Mouse (Mus musculus): ENCODE measurements around the gene Zbtb7a. TPM values are rescaled to one million over a fixed set of nuclear protein-coding genes. Genes with fewer than 3 reads are reported as not detected.

The Zbtb7a gene
- polyA plus RNA-seq, 1 experiment from 2014 or later = 7.9 TPM

GRCm38 (mm10) chr10:81137252-81138130, 2.5 kb downstream of the Zbtb7a start:
- Histone ChIP-seq H3K36me3 (ENCODE audit: control insufficient read depth, insufficient read depth, low read length) (no peaks in the 10 kb centered on the region), H3K4me2 (replicated peaks; ENCODE audit: low read depth, low read length) (peak overlapping the region; percentile 91), H3K27me3 (ENCODE audit: control insufficient read depth, insufficient read depth, low read length) (peaks cover 28% of the 10 kb centered on the region), H3K9ac (ENCODE audit: low read depth, low read length) (peak overlapping the region; percentile 84), H3K27ac (ENCODE audit: low read depth, low read length) (peak overlapping the region; percentile 90), H3K9me3 (ENCODE audit: control insufficient read depth, low read length) (no peaks in the 10 kb centered on the region), H3K4me3 (ENCODE audit: low read depth, low read length) (peak overlapping the region; percentile 61), H3K4me1 (replicated peaks; ENCODE audit: control insufficient read depth, insufficient read depth, low read length) (peaks cover 20% of the 10 kb centered on the region)
- DNase-seq (ENCODE audit: low spot score) (peak; percentile 98), ATAC-seq (ENCODE audit: low FRiP score) (peak; percentile 89)
- under 1% methylated on average over 64 of the region's 89 CpGs for WGBS

GRCm38 (mm10) chr10:81138131-81138782, 3.2 kb downstream of the Zbtb7a start:
- Histone ChIP-seq H3K27me3 (ENCODE audit: control insufficient read depth, insufficient read depth, low read length) (peaks cover 23% of the 10 kb centered on the region), H3K9me3 (ENCODE audit: control insufficient read depth, low read length) (no peaks in the 10 kb centered on the region), H3K4me2 (replicated peaks; ENCODE audit: low read depth, low read length) (peak overlapping the region; percentile 91), H3K4me3 (ENCODE audit: low read depth, low read length) (peak overlapping the region; percentile 61), H3K36me3 (ENCODE audit: control insufficient read depth, insufficient read depth, low read length) (no peaks in the 10 kb centered on the region), H3K4me1 (replicated peaks; ENCODE audit: control insufficient read depth, insufficient read depth, low read length) (peaks cover 20% of the 10 kb centered on the region), H3K27ac (ENCODE audit: low read depth, low read length) (peak overlapping the region; percentile 66), H3K9ac (ENCODE audit: low read depth, low read length) (peak overlapping the region; percentile 84)
- WGBS = 2% methylated on average over 24 of the region's 24 CpGs
- peak; percentile 50 for DNase-seq (ENCODE audit: low spot score)
- ATAC-seq (ENCODE audit: low FRiP score) = 0 out of 2 replicates have a peak, but pooled peaks have one; percentile 1

DNA sequence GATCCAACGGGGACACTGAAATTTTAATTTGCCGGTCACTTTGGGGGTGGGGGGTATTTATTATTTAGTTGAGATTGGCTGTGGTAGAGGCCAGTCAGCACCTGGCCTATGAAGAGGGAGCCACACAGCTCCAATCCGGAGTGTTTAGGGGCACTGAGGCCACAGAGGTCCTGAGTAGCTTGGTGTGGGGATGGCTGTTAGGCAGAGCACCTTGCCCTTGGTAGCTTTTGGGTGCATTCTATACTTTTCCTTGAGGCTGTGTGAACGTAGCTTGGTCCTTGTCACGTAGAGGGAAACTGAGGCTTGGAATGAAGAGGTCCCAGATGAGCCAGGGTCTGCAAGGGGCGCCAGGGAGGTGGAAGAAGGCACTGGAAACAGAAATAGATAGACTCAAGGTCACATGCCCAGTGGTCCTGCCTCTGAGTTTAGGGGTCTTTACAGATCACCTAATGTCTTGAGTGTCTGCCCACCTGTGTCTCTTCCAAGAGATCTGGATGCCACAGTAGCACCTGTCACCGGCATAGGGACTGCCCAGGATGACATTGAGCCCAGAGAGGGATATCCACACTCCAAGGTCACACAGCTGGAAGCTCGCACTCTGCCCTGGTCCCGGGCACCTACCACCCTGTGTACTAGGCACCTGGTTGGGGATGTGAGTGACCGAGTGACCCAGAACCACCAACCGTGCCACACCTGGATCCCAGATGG, 4.0 kb downstream of the Zbtb7a start:
- DNase-seq (ENCODE audit: low spot score) (no peak), ATAC-seq (ENCODE audit: low FRiP score) (no peak)
- Histone ChIP-seq H3K4me3 (ENCODE audit: low read depth, low read length) (peak overlapping the region; percentile 61), H3K4me2 (replicated peaks; ENCODE audit: low read depth, low read length) (peak overlapping the region; percentile 91), H3K27ac (ENCODE audit: low read depth, low read length) (peak overlapping the region; percentile 66), H3K9ac (ENCODE audit: low read depth, low read length) (peak overlapping the region; percentile 84), H3K36me3 (ENCODE audit: control insufficient read depth, insufficient read depth, low read length) (peaks cover 2% of the 10 kb centered on the region; the same call in 1 of the 2 replicates), H3K27me3 (ENCODE audit: control insufficient read depth, insufficient read depth, low read length) (peaks cover 20% of the 10 kb centered on the region), H3K4me1 (replicated peaks; ENCODE audit: control insufficient read depth, insufficient read depth, low read length) (peaks cover 20% of the 10 kb centered on the region), H3K9me3 (ENCODE audit: control insufficient read depth, low read length) (no peaks in the 10 kb centered on the region)
- WGBS = 61% methylated on average over 11 of the region's 11 CpGs

- H3K4me1 ChIP-seq (replicated peaks; ENCODE audit: control insufficient read depth, insufficient read depth, low read length) = peaks cover 20% of the 10 kb centered on the region
- no peak for ATAC-seq (ENCODE audit: low FRiP score)
- no peaks in the 10 kb centered on the region for H3K9me3 ChIP-seq (ENCODE audit: control insufficient read depth, low read length)
- H3K36me3 ChIP-seq (ENCODE audit: control insufficient read depth, insufficient read depth, low read length) = peaks cover 6% of the 10 kb centered on the region
- no peak for DNase-seq (ENCODE audit: low spot score)
- no peak overlapping the region for H3K27ac ChIP-seq (ENCODE audit: low read depth, low read length)
- H3K4me3 ChIP-seq (ENCODE audit: low read depth, low read length) = 0 out of 2 replicates have a peak overlapping the region, but pooled peaks have one; percentile 61
- H3K27me3 ChIP-seq (ENCODE audit: control insufficient read depth, insufficient read depth, low read length) = peaks cover 15% of the 10 kb centered on the region
- H3K4me2 ChIP-seq (replicated peaks; ENCODE audit: low read depth, low read length) = peak overlapping the region; percentile 91; the same call in 1 of the 2 replicates
- WGBS = 78% methylated on average over 4 of the region's 4 CpGs
- H3K9ac ChIP-seq (ENCODE audit: low read depth, low read length) = peak overlapping the region; percentile 34; the same call in 1 of the 2 replicates
Observed at GRCm38 (mm10) chr10:81139529-81139846, 4.5 kb downstream of the Zbtb7a start.

GRCm38 (mm10) chr10:81140005-81140404, 5.0 kb downstream of the Zbtb7a start:
- no peak for DNase-seq (ENCODE audit: low spot score)
- no peak overlapping the region for H3K27ac ChIP-seq (ENCODE audit: low read depth, low read length)
- H3K4me3 ChIP-seq (ENCODE audit: low read depth, low read length) = no peak overlapping the region; the same call in 1 of the 2 replicates
- peaks cover 10% of the 10 kb centered on the region for H3K27me3 ChIP-seq (ENCODE audit: control insufficient read depth, insufficient read depth, low read length)
- no peak for ATAC-seq (ENCODE audit: low FRiP score)
- 0 out of 2 replicates have a peak overlapping the region, but pooled peaks have one; percentile 7 for H3K9ac ChIP-seq (ENCODE audit: low read depth, low read length)
- H3K9me3 ChIP-seq (ENCODE audit: control insufficient read depth, low read length) = no peaks in the 10 kb centered on the region
- H3K4me1 ChIP-seq (replicated peaks; ENCODE audit: control insufficient read depth, insufficient read depth, low read length) = peaks cover 20% of the 10 kb centered on the region
- H3K4me2 ChIP-seq (replicated peaks; ENCODE audit: low read depth, low read length) = peak overlapping the region; percentile 14; the same call in 1 of the 2 replicates
- peaks cover 11% of the 10 kb centered on the region for H3K36me3 ChIP-seq (ENCODE audit: control insufficient read depth, insufficient read depth, low read length)
- 62% methylated on average over 8 of the region's 8 CpGs for WGBS

GRCm38 (mm10) chr10:81140717-81141454, 5.9 kb downstream of the Zbtb7a start:
- peaks cover 18% of the 10 kb centered on the region for H3K36me3 ChIP-seq (ENCODE audit: control insufficient read depth, insufficient read depth, low read length)
- 67% methylated on average over 10 of the region's 10 CpGs for WGBS

GRCm38 (mm10) chr10:81141455-81142210, 6.6 kb downstream of the Zbtb7a start:
- H3K4me2 ChIP-seq (replicated peaks; ENCODE audit: low read depth, low read length) = no peak overlapping the region
- no peaks in the 10 kb centered on the region for H3K27me3 ChIP-seq (ENCODE audit: control insufficient read depth, insufficient read depth, low read length)
- 79% methylated on average over 7 of the region's 7 CpGs for WGBS
- no peaks in the 10 kb centered on the region for H3K9me3 ChIP-seq (ENCODE audit: control insufficient read depth, low read length)
- H3K4me1 ChIP-seq (replicated peaks; ENCODE audit: control insufficient read depth, insufficient read depth, low read length) = peaks cover 18% of the 10 kb centered on the region
- ATAC-seq (ENCODE audit: low FRiP score) (no peak), DNase-seq (ENCODE audit: low spot score) (no peak)
- H3K36me3 ChIP-seq (ENCODE audit: control insufficient read depth, insufficient read depth, low read length) = peaks cover 19% of the 10 kb centered on the region
- H3K9ac ChIP-seq (ENCODE audit: low read depth, low read length) = 0 out of 2 replicates have a peak overlapping the region, but pooled peaks have one; percentile 15
- 0 out of 2 replicates have a peak overlapping the region, but pooled peaks have one; percentile 1 for H3K27ac ChIP-seq (ENCODE audit: low read depth, low read length)
- no peak overlapping the region for H3K4me3 ChIP-seq (ENCODE audit: low read depth, low read length)

More at GRCm38 (mm10) chr10:81140717-81141454, 5.9 kb downstream of the Zbtb7a start:
- Histone ChIP-seq H3K4me2 (replicated peaks; ENCODE audit: low read depth, low read length) (peak overlapping the region; percentile 11; the same call in 1 of the 2 replicates), H3K27me3 (ENCODE audit: control insufficient read depth, insufficient read depth, low read length) (peaks cover 1% of the 10 kb centered on the region), H3K4me1 (replicated peaks; ENCODE audit: control insufficient read depth, insufficient read depth, low read length) (peaks cover 19% of the 10 kb centered on the region), H3K4me3 (ENCODE audit: low read depth, low read length) (no peak overlapping the region), H3K9me3 (ENCODE audit: control insufficient read depth, low read length) (no peaks in the 10 kb centered on the region), H3K27ac (ENCODE audit: low read depth, low read length) (no peak overlapping the region), H3K9ac (ENCODE audit: low read depth, low read length) (0 out of 2 replicates have a peak overlapping the region, but pooled peaks have one; percentile 7)
- DNase-seq (ENCODE audit: low spot score) (no peak), ATAC-seq (ENCODE audit: low FRiP score) (no peak)

All from hindbrain, embryonic 11.5 days (tissue).